ENCODE assay signal across 22 mouse cellular contexts in the genomic region with DNA sequence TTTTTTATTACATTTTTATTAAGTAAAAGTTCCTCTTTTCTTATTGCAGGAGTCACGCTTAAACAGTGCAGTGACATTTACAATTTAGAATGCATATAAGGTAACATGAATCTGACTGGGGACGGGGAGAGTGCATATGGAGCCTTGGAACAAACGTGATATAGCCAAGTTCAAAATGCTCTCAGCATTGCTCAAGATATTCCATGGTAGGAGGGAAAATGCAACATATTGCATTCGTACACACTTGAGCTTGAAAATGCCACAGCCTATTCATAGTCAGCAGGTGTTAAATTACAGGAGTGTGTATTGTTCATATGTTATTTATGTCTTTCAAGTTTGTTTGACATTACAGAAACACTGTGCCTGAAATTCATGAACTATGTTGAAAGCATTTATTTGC.
"Had no signal": no experiment of that assay in that cellular context is flagged by ENCODE, and none has a peak within 500 bp of the region (broad histone marks: within the 10 kb centered on the region; RNA-seq: fewer than 3 reads in every experiment).

No protein-coding gene starts in this region.

- H3K4me1 ChIP-seq: lung, embryonic 15.5 days; megakaryocyte, embryonic 14.5 days; midbrain, embryonic 12.5 days; neural tube, embryonic 13.5 days; neural tube, embryonic 15.5 days had no signal

- H3K9me3 ChIP-seq: lung, embryonic 15.5 days; megakaryocyte, embryonic 14.5 days; midbrain, embryonic 12.5 days; neural tube, embryonic 13.5 days; neural tube, embryonic 15.5 days had no signal

- DNase-seq: liver, postnatal 0 days; lung, adult 2 months; lung, postnatal 14 days; lung, postnatal 36 days; midbrain, embryonic 14.5 days; retina, postnatal 1 day; right cerebral cortex, adult 18-20 months; right cerebral cortex, postnatal 25 days; right cerebral cortex, postnatal 4 days; spleen, adult 18-20 months; thymus, adult 2 months; thymus, postnatal 25 days; thymus, postnatal 4 days had no signal

- H3K27me3 ChIP-seq: lung, embryonic 15.5 days; megakaryocyte, embryonic 14.5 days; midbrain, embryonic 12.5 days; neural tube, embryonic 13.5 days; neural tube, embryonic 15.5 days had no signal

- H3K4me3 ChIP-seq: lung, embryonic 15.5 days; megakaryocyte, embryonic 14.5 days; midbrain, embryonic 12.5 days; myocyte; neural tube, embryonic 13.5 days; neural tube, embryonic 15.5 days had no signal

- H3K36me3 ChIP-seq: lung, embryonic 15.5 days; midbrain, embryonic 12.5 days; neural tube, embryonic 13.5 days; neural tube, embryonic 15.5 days had no signal

- H3K27ac ChIP-seq: lung, embryonic 15.5 days; macrophage; midbrain, embryonic 12.5 days; neural tube, embryonic 13.5 days; neural tube, embryonic 15.5 days had no signal

- ATAC-seq: liver, postnatal 0 days; lung, postnatal 0 days; midbrain, embryonic 16.5 days had no signal
